Mouse (Mus musculus) left cerebral cortex, postnatal 4 days (tissue): Measurements from ENCODE around the gene Rbm45. TPM values are rescaled to one million over a fixed set of nuclear protein-coding genes. Genes with fewer than 3 reads are reported as not detected.

Experiments used
- DNase-seq: peaks from one replicate; pipeline ENCODE4 v3.0.0-alpha.2; 2022
- intact Hi-C: fragments of 180-260 bp; cut with DNase I; formaldehyde crosslinking; loops from one replicate; pipeline ENCODE4 v1.15.1; 2025
- total RNA-seq, 2 experiments: library from RNA; stranded (reverse); gene quantifications; 2 replicates each; pipeline ENCODE4 v1.2.3; 2021

Rbm45 gene
- total RNA-seq = 10 to 100 TPM; 39.9 to 42.5 TPM

- intact Hi-C loops = loop anchor here (2.0 kb wide), 1 partner anchor 249 kb away; no protein-coding TSS in a partner anchor
- DNase-seq = peak; percentile 92
These were observed at the start of gene Rbm45 for GRCm38 (mm10) chr2:76369821-76370655. TSS of gene Rbm45 (plus strand) at chr2:76369984.

- intact Hi-C loops = no loop called here
- no peak for DNase-seq
These were observed 49.4 kb upstream of the Rbm45 start for GRCm38 (mm10) chr2:76320336-76320735.

GRCm38 (mm10) chr2:76323185-76323875 lies 46.5 kb upstream of the Rbm45 start:
- intact Hi-C loops = no loop called here
- DNase-seq = no peak

GRCm38 (mm10) chr2:76324463-76324862 lies 45.3 kb upstream of the Rbm45 start:
- intact Hi-C loops = no loop called here
- DNase-seq = no peak

- no peak for DNase-seq
- intact Hi-C loops = no loop called here
These were observed 43.6 kb upstream of the Rbm45 start for GRCm38 (mm10) chr2:76326161-76326560.

GRCm38 (mm10) chr2:76330081-76330480 lies 39.7 kb upstream of the Rbm45 start:
- no peak for DNase-seq

DNA sequence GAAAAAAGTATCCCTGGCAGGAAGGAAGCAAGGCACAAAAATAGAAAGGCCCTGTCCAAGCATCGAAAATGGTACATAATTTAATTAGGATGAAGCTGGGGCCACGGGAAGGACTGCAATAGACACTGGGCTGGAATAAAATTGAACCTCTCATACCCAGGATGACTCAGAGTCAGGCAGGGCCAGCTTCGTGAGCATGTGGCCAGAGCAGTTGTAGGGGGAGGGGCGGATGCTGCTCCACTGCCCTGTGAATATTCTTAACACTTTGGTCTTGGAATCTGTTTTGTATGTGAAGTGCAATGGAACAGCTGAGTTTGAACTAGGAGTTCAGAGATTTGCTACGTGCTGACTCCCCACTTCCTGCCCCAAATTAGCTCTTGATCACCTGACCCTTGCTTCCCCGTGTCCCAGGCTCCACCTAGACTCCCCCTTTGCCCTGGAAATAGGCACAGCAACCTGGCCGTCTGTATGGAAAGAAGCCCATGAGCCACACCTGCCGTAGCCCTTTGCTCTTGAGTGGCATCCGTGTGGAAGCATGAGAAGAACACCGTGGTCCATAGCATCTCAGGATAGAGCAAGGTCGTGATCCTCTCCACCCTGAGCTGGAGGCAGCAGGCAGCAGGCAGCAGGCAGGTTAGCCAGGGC lies 37.5 kb upstream of the Rbm45 start:
- intact Hi-C loops = no loop called here
- no peak for DNase-seq

More at GRCm38 (mm10) chr2:76330081-76330480, 39.7 kb upstream of the Rbm45 start:
- intact Hi-C loops = no loop called here

GRCm38 (mm10) chr2:76334596-76334995 lies 35.2 kb upstream of the Rbm45 start:
- intact Hi-C loops = no loop called here
- DNase-seq = peak; percentile 13

- DNase-seq = peak; percentile 24
- intact Hi-C loops = no loop called here
These were observed 31.3 kb upstream of the Rbm45 start, which contains the start of gene Pde11a for GRCm38 (mm10) chr2:76338215-76339156. TSS of gene Pde11a (minus strand) at chr2:76338774.

GRCm38 (mm10) chr2:76342146-76342545 lies 27.6 kb upstream of the Rbm45 start:
- DNase-seq = no peak
- intact Hi-C loops = no loop called here

DNA sequence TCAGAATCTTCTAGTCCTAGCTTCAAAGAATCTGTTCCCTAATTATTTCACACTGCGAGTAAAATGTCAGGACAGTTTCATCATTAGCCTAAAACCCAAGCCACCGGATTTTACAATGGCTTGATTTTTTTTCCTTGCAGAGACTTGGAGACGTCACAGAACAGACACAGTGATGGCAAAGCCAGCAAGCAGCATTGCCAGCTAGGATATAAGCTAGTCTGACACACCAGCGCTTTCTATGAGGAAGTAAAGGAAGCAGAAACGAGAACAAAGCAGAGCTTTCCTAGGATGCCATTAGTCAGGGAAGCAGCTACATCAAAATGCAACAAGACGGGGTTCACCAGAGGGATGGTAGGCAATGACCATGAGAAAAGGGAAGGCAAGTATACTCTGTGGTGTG lies 21.9 kb upstream of the Rbm45 start:
- intact Hi-C loops = no loop called here
- DNase-seq = no peak

- intact Hi-C loops = loop anchor here (5.0 kb wide), 1 partner anchor 243 kb away; no protein-coding TSS in a partner anchor
- DNase-seq = no peak
These were observed 9.6 kb upstream of the Rbm45 start, which contains the start of gene Cyct for GRCm38 (mm10) chr2:76360226-76360625. TSS of gene Cyct (minus strand) at chr2:76360450.

DNA sequence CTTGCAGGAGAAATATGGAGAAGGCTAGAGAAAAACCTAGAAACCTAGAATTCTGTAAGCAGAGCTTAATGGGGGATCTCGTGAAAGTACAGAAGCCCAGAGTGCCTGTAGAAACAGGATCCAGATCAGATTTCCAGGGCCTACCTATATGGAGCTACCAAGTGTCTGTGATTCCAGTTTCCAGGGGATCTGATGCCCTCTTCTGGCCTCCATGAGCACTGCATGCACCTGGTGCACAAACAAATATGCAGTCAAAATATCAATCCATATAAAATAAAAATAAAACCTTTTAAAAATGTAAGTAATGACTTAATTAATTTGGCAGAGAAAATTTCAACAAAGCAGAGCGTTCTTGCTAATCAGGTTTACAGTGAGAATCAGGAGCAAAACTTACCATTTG lies 7.7 kb upstream of the Rbm45 start:
- intact Hi-C loops = loop anchor here (5.0 kb wide), 1 partner anchor 245 kb away; no protein-coding TSS in a partner anchor
- peak; percentile 51 for DNase-seq

DNA sequence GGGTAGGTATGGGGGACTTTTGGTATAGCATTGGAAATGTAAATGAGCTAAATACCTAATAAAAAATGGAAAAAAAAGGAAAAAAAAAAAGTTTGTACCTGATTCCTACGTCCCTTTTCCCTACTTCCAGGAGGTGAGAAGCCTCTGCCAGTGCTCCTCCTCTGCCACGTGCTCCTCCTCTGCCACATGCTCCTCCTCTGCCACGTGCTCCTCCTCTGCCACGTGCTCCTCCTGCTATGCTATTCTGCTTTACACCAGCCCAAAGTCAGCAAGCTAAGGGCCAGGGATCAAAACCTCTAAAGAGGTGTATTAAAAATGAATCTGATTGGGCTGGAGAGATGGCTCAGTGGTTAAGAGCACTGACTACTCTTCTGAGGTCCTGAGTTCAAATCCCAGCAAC lies 4.0 kb upstream of the Rbm45 start:
- intact Hi-C loops = no loop called here
- DNase-seq = no peak

- intact Hi-C loops = no loop called here
- DNase-seq = peak; percentile 87
These were observed 2.4 kb upstream of the Rbm45 start for GRCm38 (mm10) chr2:76367188-76367922.

- no peak for DNase-seq
- intact Hi-C loops = loop anchor here (2.0 kb wide), 1 partner anchor 250 kb away; no protein-coding TSS in a partner anchor
These were observed 723 bp upstream of the Rbm45 start for GRCm38 (mm10) chr2:76368861-76369660.

GRCm38 (mm10) chr2:76370656-76370922 lies 805 bp downstream of the Rbm45 start:
- DNase-seq = no peak
- intact Hi-C loops = no loop called here

- DNase-seq = no peak
- intact Hi-C loops = no loop called here
These were observed 2.5 kb downstream of the Rbm45 start for GRCm38 (mm10) chr2:76372244-76372643.
